Mouse (Mus musculus): ENCODE data around the gene Litaf.

Litaf gene

GRCm38 (mm10) chr16:10952881-10953280, 113.1 kb downstream of the Litaf start:
- DNase-seq (ENCODE audit: low read depth, low spot score) = no peak
- Histone ChIP-seq H3K36me3 (ENCODE audit: control insufficient read depth, insufficient read depth, low read length, poor library complexity, severe bottlenecking) (no peaks in the 10 kb centered on the region), H3K27me3 (ENCODE audit: control insufficient read depth, insufficient read depth, low read length, poor library complexity, severe bottlenecking) (no peaks in the 10 kb centered on the region)

DNA sequence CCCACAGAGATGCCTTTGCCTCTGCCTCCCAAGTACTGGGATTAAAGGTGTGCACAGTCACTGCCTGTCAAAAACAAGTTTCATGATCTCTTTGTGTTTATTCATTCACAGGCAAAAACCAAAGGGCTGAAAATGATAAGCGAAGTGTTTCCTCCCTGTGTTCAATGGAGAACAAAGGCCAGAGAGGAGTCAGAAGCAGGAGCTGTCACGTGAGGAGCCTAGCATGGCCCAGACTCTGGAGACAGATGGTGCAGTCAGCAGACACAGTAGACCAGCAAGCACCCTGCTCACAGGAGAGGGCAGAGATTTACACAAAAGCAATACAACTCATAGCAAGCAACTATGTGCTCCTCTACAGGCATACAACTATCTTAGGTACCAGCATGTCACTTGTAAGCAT, 113.9 kb downstream of the Litaf start:
- no peaks in the 10 kb centered on the region for H3K27me3 ChIP-seq (ENCODE audit: control insufficient read depth, insufficient read depth, low read length, poor library complexity, severe bottlenecking)
- H3K36me3 ChIP-seq (ENCODE audit: control insufficient read depth, insufficient read depth, low read length, poor library complexity, severe bottlenecking) = no peaks in the 10 kb centered on the region
- no peak for DNase-seq (ENCODE audit: low read depth, low spot score)

GRCm38 (mm10) chr16:10951581-10951980, 114.4 kb downstream of the Litaf start:
- no peaks in the 10 kb centered on the region for H3K27me3 ChIP-seq (ENCODE audit: control insufficient read depth, insufficient read depth, low read length, poor library complexity, severe bottlenecking)
- H3K36me3 ChIP-seq (ENCODE audit: control insufficient read depth, insufficient read depth, low read length, poor library complexity, severe bottlenecking) = no peaks in the 10 kb centered on the region
- DNase-seq (ENCODE audit: low read depth, low spot score) = no peak

DNA sequence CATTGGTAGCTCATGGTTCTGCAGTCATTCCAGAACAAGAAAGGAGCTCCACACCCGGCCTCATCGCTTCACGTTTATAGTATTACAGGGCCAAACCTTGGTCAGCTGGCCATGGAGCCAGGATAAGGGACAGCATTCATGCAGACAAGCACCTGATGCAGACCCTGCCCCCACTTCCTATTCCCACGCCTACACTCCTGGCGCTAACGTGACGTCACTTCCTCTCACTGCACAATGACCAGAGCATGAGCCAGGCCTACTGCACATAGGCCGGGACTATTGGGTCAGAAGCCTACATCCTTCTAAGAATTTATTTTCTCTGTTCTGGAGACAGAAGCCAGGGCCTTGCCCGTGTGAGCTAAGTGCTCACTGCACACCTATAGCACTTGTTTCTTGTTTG, 115.4 kb downstream of the Litaf start:
- DNase-seq (ENCODE audit: low read depth, low spot score) = no peak
- Histone ChIP-seq H3K36me3 (ENCODE audit: control insufficient read depth, insufficient read depth, low read length, poor library complexity, severe bottlenecking) (no peaks in the 10 kb centered on the region), H3K27me3 (ENCODE audit: control insufficient read depth, insufficient read depth, low read length, poor library complexity, severe bottlenecking) (no peaks in the 10 kb centered on the region)

DNA sequence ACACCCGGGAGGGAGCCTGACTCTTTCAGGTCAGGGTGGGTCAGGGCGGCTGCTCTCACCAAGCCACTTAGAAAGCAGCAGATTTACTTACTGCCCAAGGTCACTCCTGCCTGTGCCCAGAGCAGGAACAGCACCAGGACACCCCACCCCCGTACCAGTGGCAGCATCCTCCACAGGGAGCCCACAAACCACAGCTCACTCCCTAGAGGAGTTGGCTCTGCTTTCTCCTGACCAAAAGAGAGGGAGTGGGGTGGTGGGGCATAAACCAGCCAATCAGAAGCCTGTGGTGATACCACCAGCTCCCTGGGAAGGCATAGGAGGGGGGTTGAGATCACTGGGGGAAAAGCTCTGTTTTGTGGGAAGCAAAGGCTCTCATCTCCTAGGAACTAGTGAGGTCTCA, 118.2 kb downstream of the Litaf start:
- H3K27me3 ChIP-seq (ENCODE audit: control insufficient read depth, insufficient read depth, low read length, poor library complexity, severe bottlenecking) = no peaks in the 10 kb centered on the region
- no peak for DNase-seq (ENCODE audit: low read depth, low spot score)
- no peaks in the 10 kb centered on the region for H3K36me3 ChIP-seq (ENCODE audit: control insufficient read depth, insufficient read depth, low read length, poor library complexity, severe bottlenecking)

GRCm38 (mm10) chr16:10945381-10946127, 120.4 kb downstream of the Litaf start:
- H3K36me3 ChIP-seq (ENCODE audit: control insufficient read depth, insufficient read depth, low read length, poor library complexity, severe bottlenecking) = no peaks in the 10 kb centered on the region
- H3K27me3 ChIP-seq (ENCODE audit: control insufficient read depth, insufficient read depth, low read length, poor library complexity, severe bottlenecking) = no peaks in the 10 kb centered on the region
- no peak for DNase-seq (ENCODE audit: low read depth, low spot score)

GRCm38 (mm10) chr16:10944545-10944944, 121.4 kb downstream of the Litaf start:
- DNase-seq (ENCODE audit: low read depth, low spot score) = no peak
- no peaks in the 10 kb centered on the region for H3K27me3 ChIP-seq (ENCODE audit: control insufficient read depth, insufficient read depth, low read length, poor library complexity, severe bottlenecking)
- no peaks in the 10 kb centered on the region for H3K36me3 ChIP-seq (ENCODE audit: control insufficient read depth, insufficient read depth, low read length, poor library complexity, severe bottlenecking)

- no peak for DNase-seq (ENCODE audit: low read depth, low spot score)
- Histone ChIP-seq H3K27me3 (ENCODE audit: control insufficient read depth, insufficient read depth, low read length, poor library complexity, severe bottlenecking) (no peaks in the 10 kb centered on the region), H3K36me3 (ENCODE audit: control insufficient read depth, insufficient read depth, low read length, poor library complexity, severe bottlenecking) (no peaks in the 10 kb centered on the region)
Measured at GRCm38 (mm10) chr16:10943257-10943656, 122.7 kb downstream of the Litaf start.

- DNase-seq (ENCODE audit: low read depth, low spot score) = no peak
- no peaks in the 10 kb centered on the region for H3K27me3 ChIP-seq (ENCODE audit: control insufficient read depth, insufficient read depth, low read length, poor library complexity, severe bottlenecking)
- no peaks in the 10 kb centered on the region for H3K36me3 ChIP-seq (ENCODE audit: control insufficient read depth, insufficient read depth, low read length, poor library complexity, severe bottlenecking)
Measured at GRCm38 (mm10) chr16:10940661-10941060, 125.3 kb downstream of the Litaf start.

DNA sequence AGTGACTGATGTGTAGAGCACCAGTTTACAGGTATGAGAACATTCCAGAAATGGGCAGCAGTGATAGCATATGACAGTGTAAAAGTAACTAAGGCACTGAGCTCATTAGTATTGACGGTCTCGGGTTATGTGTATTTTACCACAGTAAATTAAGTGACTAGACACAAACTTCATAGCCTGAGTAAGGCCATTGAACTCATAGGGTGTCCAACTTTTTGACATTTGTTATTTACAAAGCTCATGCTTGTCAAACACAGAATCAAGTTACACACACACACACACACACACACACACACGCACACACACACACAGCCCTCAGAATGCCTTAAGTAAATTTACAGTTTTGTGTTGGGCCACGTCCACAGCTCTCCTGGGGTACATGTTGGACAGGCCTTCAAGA, 126.0 kb downstream of the Litaf start:
- Histone ChIP-seq H3K36me3 (ENCODE audit: control insufficient read depth, insufficient read depth, low read length, poor library complexity, severe bottlenecking) (no peaks in the 10 kb centered on the region), H3K27me3 (ENCODE audit: control insufficient read depth, insufficient read depth, low read length, poor library complexity, severe bottlenecking) (no peaks in the 10 kb centered on the region)
- DNase-seq (ENCODE audit: low read depth, low spot score) = no peak

GRCm38 (mm10) chr16:10937497-10937896, 128.5 kb downstream of the Litaf start:
- no peaks in the 10 kb centered on the region for H3K36me3 ChIP-seq (ENCODE audit: control insufficient read depth, insufficient read depth, low read length, poor library complexity, severe bottlenecking)
- DNase-seq (ENCODE audit: low read depth, low spot score) = no peak
- H3K27me3 ChIP-seq (ENCODE audit: control insufficient read depth, insufficient read depth, low read length, poor library complexity, severe bottlenecking) = no peaks in the 10 kb centered on the region

DNA sequence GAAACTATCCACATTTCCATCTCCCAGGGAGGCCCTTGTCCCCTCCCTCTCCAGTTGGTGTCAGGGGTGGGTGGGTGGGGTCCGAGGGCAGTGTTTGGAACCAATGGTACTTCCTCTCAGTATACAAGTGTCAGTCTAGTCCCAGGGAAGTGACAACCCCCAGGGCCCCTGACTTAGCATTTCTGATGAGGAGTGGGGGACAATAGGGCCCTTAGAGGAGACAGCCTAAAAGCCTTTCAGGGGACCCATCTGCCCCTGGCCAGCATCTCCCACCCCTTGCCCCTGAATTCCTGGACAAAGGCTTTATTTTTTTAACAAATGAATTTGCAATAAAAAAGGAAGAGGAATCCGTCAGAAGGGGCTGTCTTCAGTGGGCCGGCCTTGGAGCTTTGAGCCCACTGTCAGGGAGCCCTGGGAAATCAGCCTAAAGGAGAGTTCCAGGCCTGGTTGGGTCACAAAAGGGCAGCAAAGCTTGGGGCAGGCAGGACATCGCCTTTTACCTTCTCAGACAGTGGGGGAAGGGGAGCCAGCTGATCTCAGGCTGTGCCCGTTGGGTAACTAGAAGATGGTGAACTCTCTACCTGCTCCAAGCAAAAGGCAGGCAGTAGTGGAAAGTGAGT, 129.1 kb downstream of the Litaf start:
- no peaks in the 10 kb centered on the region for H3K36me3 ChIP-seq (ENCODE audit: control insufficient read depth, insufficient read depth, low read length, poor library complexity, severe bottlenecking)
- H3K27me3 ChIP-seq (ENCODE audit: control insufficient read depth, insufficient read depth, low read length, poor library complexity, severe bottlenecking) = no peaks in the 10 kb centered on the region
- DNase-seq (ENCODE audit: low read depth, low spot score) = no peak

DNA sequence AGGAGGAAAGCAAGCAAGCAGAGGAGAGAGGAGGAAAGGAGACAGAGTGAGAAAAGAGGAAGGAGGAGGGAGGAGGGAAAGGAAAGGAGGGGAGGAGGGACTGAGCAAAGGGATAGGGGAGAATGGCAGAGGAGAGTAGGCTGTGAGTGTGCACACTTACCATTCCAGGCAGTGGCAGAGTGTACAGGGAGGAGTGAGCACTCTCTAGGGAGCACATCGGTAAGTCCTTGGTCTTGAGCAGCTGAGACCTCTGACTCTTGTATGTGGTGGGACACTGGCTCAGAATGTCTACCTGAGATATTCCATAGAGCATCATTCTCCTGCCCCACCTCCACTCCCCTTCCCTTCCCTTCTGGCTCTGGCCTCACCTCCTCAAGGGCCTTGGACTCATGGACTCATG, 131.9 kb downstream of the Litaf start:
- no peaks in the 10 kb centered on the region for H3K36me3 ChIP-seq (ENCODE audit: control insufficient read depth, insufficient read depth, low read length, poor library complexity, severe bottlenecking)
- no peak for DNase-seq (ENCODE audit: low read depth, low spot score)
- no peaks in the 10 kb centered on the region for H3K27me3 ChIP-seq (ENCODE audit: control insufficient read depth, insufficient read depth, low read length, poor library complexity, severe bottlenecking)

DNA sequence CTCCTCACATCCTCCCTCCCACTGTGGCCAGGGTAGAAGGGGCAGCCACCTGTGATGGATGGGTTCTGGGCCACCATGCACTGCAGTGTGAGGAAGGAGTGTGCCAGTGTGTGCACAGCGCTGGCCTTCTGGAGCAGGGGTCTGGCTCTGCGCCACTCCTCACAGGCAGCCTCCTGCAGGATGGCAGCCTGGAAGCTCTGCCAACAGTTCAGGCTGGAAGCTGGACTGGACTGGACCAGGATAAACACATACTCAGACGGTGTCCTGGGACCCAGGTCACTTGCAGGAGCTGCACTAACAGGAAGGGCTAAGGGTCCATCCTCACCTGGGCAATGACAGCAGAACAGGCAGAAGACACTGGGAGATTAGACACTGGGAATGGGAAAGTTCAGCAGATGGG, 132.6 kb downstream of the Litaf start:
- no peak for DNase-seq (ENCODE audit: low read depth, low spot score)
- Histone ChIP-seq H3K27me3 (ENCODE audit: control insufficient read depth, insufficient read depth, low read length, poor library complexity, severe bottlenecking) (no peaks in the 10 kb centered on the region), H3K36me3 (ENCODE audit: control insufficient read depth, insufficient read depth, low read length, poor library complexity, severe bottlenecking) (no peaks in the 10 kb centered on the region)

- H3K27me3 ChIP-seq (ENCODE audit: control insufficient read depth, insufficient read depth, low read length, poor library complexity, severe bottlenecking) = no peaks in the 10 kb centered on the region
- H3K36me3 ChIP-seq (ENCODE audit: control insufficient read depth, insufficient read depth, low read length, poor library complexity, severe bottlenecking) = no peaks in the 10 kb centered on the region; the same call in 1 of the 2 replicates
- no peak for DNase-seq (ENCODE audit: low read depth, low spot score)
Measured at GRCm38 (mm10) chr16:10927026-10927425, 138.9 kb downstream of the Litaf start.
